In the genomic region with DNA sequence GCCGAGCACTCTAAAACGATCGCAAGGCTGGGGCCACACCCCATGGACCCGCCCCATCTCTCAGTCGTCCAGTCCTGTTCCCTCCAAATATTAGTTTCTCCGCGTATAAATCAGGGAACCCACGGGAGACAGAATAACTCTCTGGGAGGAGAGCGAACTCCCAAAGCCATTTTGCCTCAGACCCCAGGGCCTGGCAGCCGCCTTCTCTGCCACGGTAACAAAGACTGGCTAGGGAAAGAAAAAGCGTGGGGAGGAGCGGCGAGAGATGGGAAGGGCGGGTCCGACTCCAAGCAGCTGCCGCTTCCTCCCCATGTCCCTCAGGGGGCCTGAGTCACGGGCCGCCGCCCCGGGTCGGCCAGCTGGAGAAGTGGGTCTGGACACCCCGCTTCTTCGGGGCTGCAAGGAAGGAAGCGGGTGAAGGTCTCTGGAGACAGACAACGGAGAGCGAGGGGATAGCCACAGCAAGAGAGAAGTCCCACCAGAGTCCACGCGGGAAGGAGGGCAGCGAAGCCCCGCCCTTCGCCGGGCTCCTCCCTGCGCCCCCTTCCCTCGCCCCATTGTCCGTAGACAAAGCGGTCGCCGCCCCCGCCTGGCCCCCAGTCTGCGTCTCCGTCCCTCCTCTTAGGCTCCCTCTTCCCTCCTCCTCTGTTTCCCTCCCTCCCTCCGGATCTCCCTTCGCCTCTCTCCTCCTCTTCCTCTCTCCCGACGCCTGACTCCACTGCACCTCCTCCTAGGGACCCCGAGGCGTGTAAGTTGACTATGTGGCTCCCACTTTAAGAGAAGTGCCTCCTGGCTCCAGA, we compare ENCODE assay signal across 8 mouse cellular contexts. TPM values are rescaled to one million over a fixed set of nuclear protein-coding genes. Genes with fewer than 3 reads are reported as not detected.
DNase-seq lines count a peak whose midpoint lies in the region; ATAC-seq and TF ChIP-seq lines count a peak whose summit lies in the region.

A gene (plus strand): TSS at position 113 of the 800 bp plus-strand sequence.

- ATAC-seq in intestine, embryonic 14.5 days (replicated peaks; ENCODE audit: low FRiP score, low TSS enrichment, low read depth): peak; percentile 54
- peak; percentile 66 for ATAC-seq in neural tube, embryonic 15.5 days (ENCODE audit: low FRiP score)

- H3K27me3 ChIP-seq in intestine, embryonic 14.5 days (replicated peaks; ENCODE audit: control insufficient read depth, insufficient read depth, low read length): no peaks in the 10 kb centered on the region
- H3K27me3 ChIP-seq in neural tube, embryonic 15.5 days (replicated peaks): no peaks in the 10 kb centered on the region

- TF ChIP-seq CTCF in left cerebral cortex, adult 2 months (IDR thresholded peaks at IDR 0.05): no peak

- under 1% methylated on average over 36 of the region's 48 CpGs for WGBS in intestine, embryonic 14.5 days
- under 1% methylated on average over 46 of the region's 48 CpGs for WGBS in neural tube, embryonic 15.5 days

- H3K9ac ChIP-seq in intestine, embryonic 14.5 days (ENCODE audit: low read length): peak within 1 kb of the TSS; percentile 62
- peak within 1 kb of the TSS; percentile 81 for H3K9ac ChIP-seq in neural tube, embryonic 15.5 days (replicated peaks)

- peaks cover 46% of the 10 kb centered on the region for H3K4me1 ChIP-seq in intestine, embryonic 14.5 days (replicated peaks; ENCODE audit: control insufficient read depth, insufficient read depth, low read length)
- peaks cover 65% of the 10 kb centered on the region for H3K4me1 ChIP-seq in neural tube, embryonic 15.5 days

- H3K4me2 ChIP-seq in intestine, embryonic 14.5 days (ENCODE audit: low read length): peak within 1 kb of the TSS; percentile 92
- H3K4me2 ChIP-seq in neural tube, embryonic 15.5 days: peak within 1 kb of the TSS; percentile 90

- H3K27ac ChIP-seq in left cerebral cortex, adult 2 months: peak within 1 kb of the TSS; percentile 87
- H3K27ac ChIP-seq in intestine, embryonic 14.5 days (ENCODE audit: low read depth): peak within 1 kb of the TSS; percentile 96
- H3K27ac ChIP-seq in neural tube, embryonic 15.5 days (replicated peaks): peak within 1 kb of the TSS; percentile 95

- H3K9me3 ChIP-seq in intestine, embryonic 14.5 days (ENCODE audit: control insufficient read depth, low read length): no peaks in the 10 kb centered on the region
- no peaks in the 10 kb centered on the region for H3K9me3 ChIP-seq in neural tube, embryonic 15.5 days (replicated peaks)

- DNase-seq in left cerebral cortex, adult 2 months (ENCODE audit: extremely low spot score in 1 of 2, low spot score in 2 of 2): no peak
- no peak for DNase-seq in left cerebral cortex, adult 18-20 months (ENCODE audit: low spot score in 2 of 2)
- peak; percentile 58 to 78 for DNase-seq in cerebellum, postnatal 4 days (ENCODE audit: low spot score in 2 of 2)
- DNase-seq in gastrocnemius, postnatal 36 days: peak; percentile 75 to 76
- peak; percentile 90 for DNase-seq in intestine, embryonic 14.5 days (ENCODE audit: low spot score)
- DNase-seq in lung, adult 18-20 months: peak; percentile 72 to 75
- peak; percentile 53 for DNase-seq in urinary bladder, adult 2 months (ENCODE audit: low spot score)

- intact Hi-C loops in left cerebral cortex, adult 2 months (cut with DNase I): no loop called here
- intact Hi-C loops in gastrocnemius, postnatal 36 days (cut with DNase I): no loop called here

- peaks cover 3% of the 10 kb centered on the region; the same call in 1 of the 2 replicates for H3K36me3 ChIP-seq in intestine, embryonic 14.5 days (ENCODE audit: control insufficient read depth, insufficient read depth, low read length)
- H3K36me3 ChIP-seq in neural tube, embryonic 15.5 days: no peaks in the 10 kb centered on the region

- H3K4me3 ChIP-seq in left cerebral cortex, adult 2 months: peak within 1 kb of the TSS; percentile 71
- H3K4me3 ChIP-seq in intestine, embryonic 14.5 days (ENCODE audit: low read depth, low read length): peak within 1 kb of the TSS; percentile 68
- peak within 1 kb of the TSS; percentile 66 for H3K4me3 ChIP-seq in neural tube, embryonic 15.5 days (replicated peaks)

RNA-seq across cellular contexts. Expression of the gene that starts here (rescaled TPM):
- total RNA-seq in left cerebral cortex, adult 2 months (2021): 10 to 100 TPM in 1 of 2 experiments, 1 to 10 TPM in 1; 8.5 to 10.8 TPM
- 1 to 10 TPM; 8.9 to 9.1 TPM for total RNA-seq in left cerebral cortex, adult 18-20 months (2021)
- total RNA-seq in gastrocnemius, postnatal 36 days (2021): 1 to 10 TPM; 5.1 to 5.2 TPM
- polyA plus RNA-seq in intestine, embryonic 14.5 days (2014; fragmentation: Nextera tagmentation; extraction: Ambion mirVana): 21.2 and 23.2 TPM in 2 replicates
- 19.3 and 25.1 TPM in 2 replicates for polyA plus RNA-seq in neural tube, embryonic 15.5 days (2015; fragmentation: Nextera tagmentation; extraction: Ambion mirVana)
- polyA plus RNA-seq in urinary bladder, adult 2 months (2012; rRNA removed): 55.2 and 57.5 TPM in 2 replicates

Comparison
In these comparisons a context has a peak if more than half of its experiments do, and no peak if none do; other contexts are left out.
1. DNase-seq: peak in cerebellum, postnatal 4 days (2 of 2), gastrocnemius, postnatal 36 days (2 of 2), intestine, embryonic 14.5 days (single experiment), lung, adult 18-20 months (2 of 2) and urinary bladder, adult 2 months (single experiment); none in left cerebral cortex, adult 2 months (0 of 2) and left cerebral cortex, adult 18-20 months (0 of 2).
2. Peak in every context shown above with its lines, with median percentiles within 50 percentile points of each other: H3K27ac ChIP-seq and H3K4me3 ChIP-seq.